Mouse (Mus musculus) midbrain, embryonic 10.5 days (tissue): ENCODE results near the gene Wdr18. TPM values are rescaled to one million over a fixed set of nuclear protein-coding genes. Genes with fewer than 3 reads are reported as not detected.

Source experiments
- DNase-seq: peaks from one replicate; pipeline ENCODE4 v3.0.0-alpha.2; 2017; ENCODE audit warnings: low spot score
- H3K27ac ChIP-seq: fragments of 300-500 bp; sonication (generic); replicated peaks from 2 replicates; pipeline ENCODE4 v1.5.1; 2016; ENCODE audit warnings: mild to moderate bottlenecking
- H3K27me3 ChIP-seq: fragments of 300-500 bp; sonication (generic); 2 replicates; pipeline ENCODE4 v1.6.1; 2016; ENCODE audit warnings: low read depth, mild to moderate bottlenecking; ENCODE audit not compliant: poor library complexity, severe bottlenecking
- H3K36me3 ChIP-seq: fragments of 300-500 bp; sonication (generic); 2 replicates; pipeline ENCODE4 v1.6.1; 2016; ENCODE audit warnings: mild to moderate bottlenecking, moderate library complexity
- H3K4me1 ChIP-seq: fragments of 300-500 bp; sonication (generic); 2 replicates; pipeline ENCODE4 v1.6.1; 2016
- H3K4me3 ChIP-seq: fragments of 300-500 bp; sonication (generic); 2 replicates; pipeline ENCODE4 v1.5.1; 2016; ENCODE audit warnings: mild to moderate bottlenecking, moderate library complexity
- H3K9me3 ChIP-seq: fragments of 300-500 bp; sonication (generic); replicated peaks from 2 replicates; pipeline ENCODE4 v1.6.1; 2016; ENCODE audit warnings: mild to moderate bottlenecking
- whole genome bisulfite sequencing: fragments of 180-500 bp; shearing (Covaris S2); methylation state at CpG from one replicate; pipeline ENCODE4 v1.1.7; 2016; 5-methylcytosine and 5-hydroxymethylcytosine counted together
- polyA plus RNA-seq: library from polyadenylated mRNA; unstranded; fragments of >200 nt; fragmentation: Nextera tagmentation; extraction: Ambion mirVana; gene quantifications from 2 replicates; pipeline ENCODE4 v1.2.1, GENCODE M21; 2016

Gene Wdr18
- polyA plus RNA-seq: 136 and 155 TPM in 2 replicates

- peaks cover 39% of the 10 kb centered on the region for H3K36me3 ChIP-seq
- H3K4me3 ChIP-seq: peak within 1 kb of the TSS; percentile 80
- peak within 1 kb of the TSS; percentile 89 for H3K27ac ChIP-seq
- WGBS: under 1% methylated on average over 61 of the region's 61 CpGs
- H3K9me3 ChIP-seq: no peaks in the 10 kb centered on the region
- H3K4me1 ChIP-seq: peaks cover 45% of the 10 kb centered on the region
- H3K27me3 ChIP-seq: peaks cover 14% of the 10 kb centered on the region; the same call in 1 of the 2 replicates
- peak; percentile 100 for DNase-seq
Measured at GRCm38 (mm10) chr10:79959847-79960601, at the start of gene Wdr18. Gene Wdr18 (plus strand): TSS chr10:79960152.

- Histone ChIP-seq H3K4me3 (no peak within 1 kb of the TSS), H3K4me1 (peaks cover 44% of the 10 kb centered on the region), H3K36me3 (peaks cover 49% of the 10 kb centered on the region), H3K27ac (peak within 1 kb of the TSS; percentile 100; the same call in 1 of the 2 replicates), H3K27me3 (peaks cover 9% of the 10 kb centered on the region), H3K9me3 (no peaks in the 10 kb centered on the region)
- DNase-seq: no peak
- 100% methylated on average over 4 of the region's 4 CpGs for WGBS
Measured at GRCm38 (mm10) chr10:79910556-79910955, 49.4 kb upstream of the Wdr18 start, which contains the start of gene Gm26602. Gene Gm26602 (plus strand): TSS chr10:79910856.

GRCm38 (mm10) chr10:79912412-79912811 lies 47.5 kb upstream of the Wdr18 start:
- WGBS: 64% methylated on average over 20 of the region's 20 CpGs
- H3K36me3 ChIP-seq: peaks cover 32% of the 10 kb centered on the region
- H3K27ac ChIP-seq: no peak overlapping the region
- DNase-seq: no peak
- H3K9me3 ChIP-seq: no peaks in the 10 kb centered on the region
- no peak overlapping the region for H3K4me3 ChIP-seq
- peaks cover 57% of the 10 kb centered on the region for H3K4me1 ChIP-seq
- peaks cover 6% of the 10 kb centered on the region for H3K27me3 ChIP-seq

GRCm38 (mm10) chr10:79914131-79914947 lies 45.6 kb upstream of the Wdr18 start:
- H3K27me3 ChIP-seq: peaks cover 25% of the 10 kb centered on the region
- H3K9me3 ChIP-seq: no peaks in the 10 kb centered on the region
- peak overlapping the region; percentile 20; the same call in 1 of the 2 replicates for H3K4me3 ChIP-seq
- no peak overlapping the region for H3K27ac ChIP-seq
- H3K36me3 ChIP-seq: peaks cover 31% of the 10 kb centered on the region
- 65% methylated on average over 11 of the region's 11 CpGs for WGBS
- peaks cover 62% of the 10 kb centered on the region for H3K4me1 ChIP-seq
- no peak for DNase-seq

GRCm38 (mm10) chr10:79914948-79915596 lies 44.9 kb upstream of the Wdr18 start:
- H3K27me3 ChIP-seq: peaks cover 33% of the 10 kb centered on the region
- peaks cover 62% of the 10 kb centered on the region for H3K4me1 ChIP-seq
- 74% methylated on average over 7 of the region's 7 CpGs for WGBS
- peaks cover 31% of the 10 kb centered on the region for H3K36me3 ChIP-seq
- H3K9me3 ChIP-seq: no peaks in the 10 kb centered on the region
- peak overlapping the region; percentile 76; the same call in 1 of the 2 replicates for H3K4me3 ChIP-seq
- no peak for DNase-seq
- H3K27ac ChIP-seq: no peak overlapping the region

GRCm38 (mm10) chr10:79916081-79916480 lies 43.9 kb upstream of the Wdr18 start:
- peaks cover 23% of the 10 kb centered on the region for H3K36me3 ChIP-seq
- H3K4me1 ChIP-seq: peaks cover 72% of the 10 kb centered on the region
- no peak for DNase-seq
- WGBS: 8% methylated on average over 8 of the region's 8 CpGs
- H3K9me3 ChIP-seq: no peaks in the 10 kb centered on the region
- H3K27ac ChIP-seq: peak overlapping the region; percentile 93
- H3K4me3 ChIP-seq: peak overlapping the region; percentile 76
- H3K27me3 ChIP-seq: peaks cover 43% of the 10 kb centered on the region

GRCm38 (mm10) chr10:79916808-79917531 lies 43.0 kb upstream of the Wdr18 start, which contains the start of gene Kiss1r:
Gene Kiss1r (plus strand): TSS chr10:79916971.
- H3K4me1 ChIP-seq: peaks cover 80% of the 10 kb centered on the region
- peaks cover 14% of the 10 kb centered on the region for H3K36me3 ChIP-seq
- 3% methylated on average over 42 of the region's 42 CpGs for WGBS
- peak within 1 kb of the TSS; percentile 93 for H3K27ac ChIP-seq
- H3K4me3 ChIP-seq: peak within 1 kb of the TSS; percentile 76
- no peaks in the 10 kb centered on the region for H3K9me3 ChIP-seq
- peak; percentile 88 for DNase-seq
- H3K27me3 ChIP-seq: peaks cover 52% of the 10 kb centered on the region

GRCm38 (mm10) chr10:79917532-79918100 lies 42.3 kb upstream of the Wdr18 start:
- H3K9me3 ChIP-seq: no peaks in the 10 kb centered on the region
- 0 out of 2 replicates have a peak overlapping the region, but pooled peaks have one; percentile 93 for H3K27ac ChIP-seq
- peaks cover 8% of the 10 kb centered on the region for H3K36me3 ChIP-seq
- H3K4me1 ChIP-seq: peaks cover 80% of the 10 kb centered on the region
- WGBS: 67% methylated on average over 5 of the region's 5 CpGs
- DNase-seq: no peak
- H3K27me3 ChIP-seq: peaks cover 58% of the 10 kb centered on the region
- peak overlapping the region; percentile 76 for H3K4me3 ChIP-seq

- Histone ChIP-seq H3K36me3 (0 out of 2 replicates have a peak, but pooled peaks cover under 1% of the 10 kb centered on the region), H3K4me1 (peaks cover 81% of the 10 kb centered on the region), H3K27ac (no peak overlapping the region), H3K9me3 (no peaks in the 10 kb centered on the region), H3K4me3 (peak overlapping the region; percentile 76), H3K27me3 (peaks cover 66% of the 10 kb centered on the region)
- DNase-seq: peak; percentile 39
- 4% methylated on average over 35 of the region's 35 CpGs for WGBS
Measured at GRCm38 (mm10) chr10:79918231-79919078, 41.5 kb upstream of the Wdr18 start.

GRCm38 (mm10) chr10:79919251-79919849 lies 40.6 kb upstream of the Wdr18 start:
- Histone ChIP-seq H3K4me1 (peaks cover 77% of the 10 kb centered on the region), H3K4me3 (peak overlapping the region; percentile 76), H3K9me3 (no peaks in the 10 kb centered on the region), H3K27me3 (peaks cover 75% of the 10 kb centered on the region), H3K27ac (no peak overlapping the region), H3K36me3 (no peaks in the 10 kb centered on the region)
- DNase-seq: no peak
- 2% methylated on average over 21 of the region's 21 CpGs for WGBS
